Mouse (Mus musculus): ENCODE results near the gene Cdh13. TPM values are rescaled to one million over a fixed set of nuclear protein-coding genes. Genes with fewer than 3 reads are reported as not detected.
A peak's percentile ranks its signal among the peaks of the same experiment; 100 is the strongest.

The Cdh13 gene
- polyA plus RNA-seq, 1 experiment: not detected

- peaks cover 61% of the 10 kb centered on the region for H3K9me3 ChIP-seq
- peak overlapping the region; percentile 34 for H3K4me3 ChIP-seq (replicated peaks)
- no peak for TF ChIP-seq FLI1 (IDR thresholded peaks at IDR 0.05; ENCODE audit: low read length)
- peaks cover 2% of the 10 kb centered on the region for H3K27me3 ChIP-seq (replicated peaks)
- no peaks in the 10 kb centered on the region for H3K4me1 ChIP-seq
- H3K36me3 ChIP-seq (replicated peaks; ENCODE audit: low read length): no peaks in the 10 kb centered on the region
Observed at GRCm38 (mm10) chr8:118290266-118290665, 6.7 kb downstream of the Cdh13 start.

GRCm38 (mm10) chr8:118296477-118296876 is 12.9 kb downstream of the Cdh13 start:
- peaks cover 80% of the 10 kb centered on the region for H3K9me3 ChIP-seq
- H3K36me3 ChIP-seq (replicated peaks; ENCODE audit: low read length): no peaks in the 10 kb centered on the region
- no peaks in the 10 kb centered on the region for H3K4me1 ChIP-seq
- H3K4me3 ChIP-seq (replicated peaks): no peak overlapping the region
- no peaks in the 10 kb centered on the region for H3K27me3 ChIP-seq (replicated peaks)
- no peak for TF ChIP-seq GATA1 (IDR thresholded peaks at IDR 0.05; ENCODE audit: borderline replicate concordance, low read length)
- TF ChIP-seq FLI1 (IDR thresholded peaks at IDR 0.05; ENCODE audit: low read length): no peak

- peaks cover 72% of the 10 kb centered on the region for H3K9me3 ChIP-seq
- H3K4me3 ChIP-seq (replicated peaks): no peak overlapping the region
- no peaks in the 10 kb centered on the region for H3K36me3 ChIP-seq (replicated peaks; ENCODE audit: low read length)
- H3K4me1 ChIP-seq: no peaks in the 10 kb centered on the region
- TF ChIP-seq FLI1 (IDR thresholded peaks at IDR 0.05; ENCODE audit: low read length) (no peak), GATA1 (IDR thresholded peaks at IDR 0.05; ENCODE audit: borderline replicate concordance, low read length) (no peak)
- no peaks in the 10 kb centered on the region for H3K27me3 ChIP-seq (replicated peaks)
Observed at GRCm38 (mm10) chr8:118306957-118307356, 23.4 kb downstream of the Cdh13 start.

GRCm38 (mm10) chr8:118309106-118309505 is 25.6 kb downstream of the Cdh13 start:
- TF ChIP-seq FLI1 (IDR thresholded peaks at IDR 0.05; ENCODE audit: low read length) (no peak), GATA1 (IDR thresholded peaks at IDR 0.05; ENCODE audit: borderline replicate concordance, low read length) (no peak)
- Histone ChIP-seq H3K4me1 (no peaks in the 10 kb centered on the region), H3K36me3 (replicated peaks; ENCODE audit: low read length) (no peaks in the 10 kb centered on the region), H3K4me3 (replicated peaks) (no peak overlapping the region), H3K9me3 (peaks cover 83% of the 10 kb centered on the region), H3K27me3 (replicated peaks) (no peaks in the 10 kb centered on the region)

- no peak for TF ChIP-seq FLI1 (IDR thresholded peaks at IDR 0.05; ENCODE audit: low read length)
- TF ChIP-seq GATA1 (IDR thresholded peaks at IDR 0.05; ENCODE audit: borderline replicate concordance, low read length): no peak
- Histone ChIP-seq H3K4me3 (replicated peaks) (no peak overlapping the region), H3K27me3 (replicated peaks) (no peaks in the 10 kb centered on the region), H3K9me3 (peaks cover 89% of the 10 kb centered on the region), H3K4me1 (no peaks in the 10 kb centered on the region), H3K36me3 (replicated peaks; ENCODE audit: low read length) (no peaks in the 10 kb centered on the region)
Observed at GRCm38 (mm10) chr8:118313426-118314187, 30.1 kb downstream of the Cdh13 start.

- H3K4me3 ChIP-seq (replicated peaks): no peak overlapping the region
- no peaks in the 10 kb centered on the region for H3K36me3 ChIP-seq (replicated peaks; ENCODE audit: low read length)
- H3K4me1 ChIP-seq: no peaks in the 10 kb centered on the region
- H3K27me3 ChIP-seq (replicated peaks): no peaks in the 10 kb centered on the region
- H3K9me3 ChIP-seq: peaks cover 89% of the 10 kb centered on the region
- TF ChIP-seq FLI1 (IDR thresholded peaks at IDR 0.05; ENCODE audit: low read length) (no peak), GATA1 (IDR thresholded peaks at IDR 0.05; ENCODE audit: borderline replicate concordance, low read length) (no peak)
Observed at GRCm38 (mm10) chr8:118314188-118314563, 30.6 kb downstream of the Cdh13 start.

- Histone ChIP-seq H3K4me1 (no peaks in the 10 kb centered on the region), H3K4me3 (replicated peaks) (no peak overlapping the region), H3K27me3 (replicated peaks) (no peaks in the 10 kb centered on the region), H3K9me3 (peaks cover 85% of the 10 kb centered on the region), H3K36me3 (replicated peaks; ENCODE audit: low read length) (no peaks in the 10 kb centered on the region)
- no peak for TF ChIP-seq GATA1 (IDR thresholded peaks at IDR 0.05; ENCODE audit: borderline replicate concordance, low read length)
- TF ChIP-seq FLI1 (IDR thresholded peaks at IDR 0.05; ENCODE audit: low read length): no peak
Observed at GRCm38 (mm10) chr8:118314932-118315331, 31.4 kb downstream of the Cdh13 start.

GRCm38 (mm10) chr8:118316440-118316839 is 32.9 kb downstream of the Cdh13 start:
- Histone ChIP-seq H3K36me3 (replicated peaks; ENCODE audit: low read length) (no peaks in the 10 kb centered on the region), H3K27me3 (replicated peaks) (no peaks in the 10 kb centered on the region), H3K9me3 (peaks cover 84% of the 10 kb centered on the region), H3K4me3 (replicated peaks) (no peak overlapping the region), H3K4me1 (no peaks in the 10 kb centered on the region)
- TF ChIP-seq FLI1 (IDR thresholded peaks at IDR 0.05; ENCODE audit: low read length): no peak
- no peak for TF ChIP-seq GATA1 (IDR thresholded peaks at IDR 0.05; ENCODE audit: borderline replicate concordance, low read length)

- Histone ChIP-seq H3K27me3 (replicated peaks) (no peaks in the 10 kb centered on the region), H3K36me3 (replicated peaks; ENCODE audit: low read length) (no peaks in the 10 kb centered on the region), H3K4me3 (replicated peaks) (no peak overlapping the region), H3K9me3 (peaks cover 78% of the 10 kb centered on the region), H3K4me1 (no peaks in the 10 kb centered on the region)
- no peak for TF ChIP-seq FLI1 (IDR thresholded peaks at IDR 0.05; ENCODE audit: low read length)
- TF ChIP-seq GATA1 (IDR thresholded peaks at IDR 0.05; ENCODE audit: borderline replicate concordance, low read length): no peak
Observed at GRCm38 (mm10) chr8:118320566-118320965, 37.0 kb downstream of the Cdh13 start.

GRCm38 (mm10) chr8:118323421-118323820 is 39.9 kb downstream of the Cdh13 start:
- TF ChIP-seq FLI1 (IDR thresholded peaks at IDR 0.05; ENCODE audit: low read length) (no peak), GATA1 (IDR thresholded peaks at IDR 0.05; ENCODE audit: borderline replicate concordance, low read length) (no peak)
- Histone ChIP-seq H3K9me3 (peaks cover 72% of the 10 kb centered on the region), H3K27me3 (replicated peaks) (no peaks in the 10 kb centered on the region), H3K4me3 (replicated peaks) (no peak overlapping the region), H3K4me1 (no peaks in the 10 kb centered on the region), H3K36me3 (replicated peaks; ENCODE audit: low read length) (no peaks in the 10 kb centered on the region)

Data from megakaryocyte, embryonic 14.5 days (primary cell).